Mouse (Mus musculus): ENCODE measurements around the gene Lrfn1. TPM values are rescaled to one million over a fixed set of nuclear protein-coding genes. Genes with fewer than 3 reads are reported as not detected.

Lrfn1 gene
- polyA plus RNA-seq (2015; fragmentation: Nextera tagmentation; extraction: Ambion mirVana): 1.3 and 1.4 TPM in 2 replicates

GRCm38 (mm10) chr7:28451531-28452360 lies at the start of gene Lrfn1:
Lrfn1 (plus strand) TSS chr7:28451980.

DNA sequence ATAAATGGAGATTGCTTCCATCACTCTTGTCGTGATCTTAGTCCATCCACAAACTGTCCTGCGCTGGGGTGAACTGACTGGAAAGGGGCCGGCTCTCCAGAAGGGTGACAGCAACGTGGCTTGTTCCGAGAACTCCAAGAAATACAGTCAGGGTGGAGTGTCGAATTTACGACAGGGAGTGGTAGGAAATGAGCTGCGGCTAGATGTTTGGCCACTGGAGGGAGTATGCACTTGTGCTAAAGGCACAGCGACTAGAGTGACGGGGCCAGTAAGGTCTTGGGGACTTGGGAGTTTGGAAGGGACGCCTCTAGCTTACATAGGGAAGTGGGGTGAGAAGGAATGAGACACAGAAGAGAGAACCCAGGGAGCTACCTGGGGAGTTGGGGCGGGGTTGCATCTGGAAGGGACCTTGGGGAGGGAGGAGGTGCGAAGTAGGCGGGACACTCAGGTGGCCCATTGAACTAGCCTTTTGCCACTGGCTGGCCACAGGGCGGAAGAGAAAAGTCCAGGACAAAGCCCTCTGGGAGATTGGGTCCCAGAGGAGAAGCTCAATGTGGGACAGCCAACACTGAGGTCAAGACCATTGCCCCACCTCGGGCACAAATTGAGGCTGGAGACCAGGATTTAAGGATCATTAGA lies 14.7 kb upstream of the Lrfn1 start, which contains the start of gene Gmfg:
Gene Gmfg (plus strand): TSS at position 516 of the 639 bp plus-strand sequence.

DNA sequence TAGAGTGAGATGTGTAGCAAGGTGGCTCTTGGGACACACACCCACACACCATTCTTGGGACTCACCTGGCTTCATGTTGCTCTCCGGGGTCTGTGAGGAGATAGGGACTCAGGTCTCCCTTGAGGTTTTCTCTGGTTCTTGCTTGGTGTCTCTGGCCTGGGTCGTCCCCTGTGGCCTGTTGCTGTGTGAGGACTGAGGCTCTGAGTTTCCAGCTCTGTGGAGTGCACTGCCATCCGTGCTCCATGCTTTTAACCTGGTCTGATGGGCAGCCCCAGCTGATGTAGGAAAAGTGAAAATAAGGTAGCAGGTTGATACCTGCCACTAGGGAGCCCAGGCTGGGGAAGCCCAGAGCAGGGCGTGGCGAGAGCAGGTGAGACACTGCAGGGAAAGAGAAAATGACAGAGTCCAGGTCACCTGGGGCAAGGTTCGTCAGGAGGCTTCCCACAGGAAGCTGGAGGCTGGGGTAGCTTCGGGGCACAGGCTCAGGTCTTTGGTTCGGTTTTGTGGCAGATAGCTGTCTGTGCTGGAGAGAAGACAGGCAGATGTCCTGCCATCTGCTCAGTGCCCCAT lies 58.7 kb downstream of the Lrfn1 start, which contains the start of gene Ifnl2:
Gene Ifnl2 (minus strand): TSS at position 51 of the 570 bp plus-strand sequence.

Other genes starting within 250 kb of the Lrfn1 start
- gene Eid2, start 184.1 kb upstream of the Lrfn1 start, polyA plus RNA-seq (2015; fragmentation: Nextera tagmentation; extraction: Ambion mirVana): 2.6 and 4.0 TPM in 2 replicates
- gene Eid2b, start 174.2 kb upstream of the Lrfn1 start, polyA plus RNA-seq (2015; fragmentation: Nextera tagmentation; extraction: Ambion mirVana): 7.9 and 9.2 TPM in 2 replicates
- gene Selenov, start 160.8 kb upstream of the Lrfn1 start, polyA plus RNA-seq (2015; fragmentation: Nextera tagmentation; extraction: Ambion mirVana): 0.37 TPM in 1 of 2 replicates, not detected in the other
- 0.17 TPM in 1 of 2 replicates, not detected in the other for gene Dll3, start 149.7 kb upstream of the Lrfn1 start, polyA plus RNA-seq (2015; fragmentation: Nextera tagmentation; extraction: Ambion mirVana)
- gene Timm50, start 139.9 kb upstream of the Lrfn1 start, polyA plus RNA-seq (2015; fragmentation: Nextera tagmentation; extraction: Ambion mirVana): 59.0 and 64.6 TPM in 2 replicates
- gene Supt5, start 113.2 kb upstream of the Lrfn1 start, polyA plus RNA-seq (2015; fragmentation: Nextera tagmentation; extraction: Ambion mirVana): 43.2 and 47.1 TPM in 2 replicates
- 718 and 753 TPM in 2 replicates for gene Rps16, start 101.3 kb upstream of the Lrfn1 start, polyA plus RNA-seq (2015; fragmentation: Nextera tagmentation; extraction: Ambion mirVana)
- gene Plekhg2, start 79.4 kb upstream of the Lrfn1 start, polyA plus RNA-seq (2015; fragmentation: Nextera tagmentation; extraction: Ambion mirVana): 47.1 and 61.8 TPM in 2 replicates
- 49.3 and 49.5 TPM in 2 replicates for gene Zfp36, start 71.7 kb upstream of the Lrfn1 start, polyA plus RNA-seq (2015; fragmentation: Nextera tagmentation; extraction: Ambion mirVana)
- 31.0 and 32.3 TPM in 2 replicates for gene Med29, start 59.3 kb upstream of the Lrfn1 start, polyA plus RNA-seq (2015; fragmentation: Nextera tagmentation; extraction: Ambion mirVana)
- 59.8 and 81.5 TPM in 2 replicates for gene Paf1, start 59.0 kb upstream of the Lrfn1 start, polyA plus RNA-seq (2015; fragmentation: Nextera tagmentation; extraction: Ambion mirVana)
- 15.1 and 21.8 TPM in 2 replicates for gene Gmfg, start 14.5 kb upstream of the Lrfn1 start, polyA plus RNA-seq (2015; fragmentation: Nextera tagmentation; extraction: Ambion mirVana)
- not detected in 2 replicates for gene Ifnl2, start 58.5 kb downstream of the Lrfn1 start, polyA plus RNA-seq (2015; fragmentation: Nextera tagmentation; extraction: Ambion mirVana)
- gene Ifnl3, start 70.9 kb downstream of the Lrfn1 start, polyA plus RNA-seq (2015; fragmentation: Nextera tagmentation; extraction: Ambion mirVana): not detected in 2 replicates
- not detected in 2 replicates for gene Sycn, start 88.9 kb downstream of the Lrfn1 start, polyA plus RNA-seq (2015; fragmentation: Nextera tagmentation; extraction: Ambion mirVana)
- 0.24 and 0.51 TPM in 2 replicates for gene Nccrp1, start 95.3 kb downstream of the Lrfn1 start, polyA plus RNA-seq (2015; fragmentation: Nextera tagmentation; extraction: Ambion mirVana)
- 14.6 and 20.1 TPM in 2 replicates for gene Samd4b, start 146.2 kb downstream of the Lrfn1 start, polyA plus RNA-seq (2015; fragmentation: Nextera tagmentation; extraction: Ambion mirVana)
- 24.3 and 28.8 TPM in 2 replicates for gene Pak4, start 146.2 kb downstream of the Lrfn1 start, polyA plus RNA-seq (2015; fragmentation: Nextera tagmentation; extraction: Ambion mirVana)
- not detected in 2 replicates for gene Acp7, start 179.4 kb downstream of the Lrfn1 start, polyA plus RNA-seq (2015; fragmentation: Nextera tagmentation; extraction: Ambion mirVana)
- gene Fbxo27, start 240.9 kb downstream of the Lrfn1 start, polyA plus RNA-seq (2015; fragmentation: Nextera tagmentation; extraction: Ambion mirVana): 3.7 and 4.4 TPM in 2 replicates

All from urinary bladder, postnatal 0 days (tissue).